Mouse (Mus musculus): ENCODE measurements around the gene Tmem108.

Gene Tmem108

DNA sequence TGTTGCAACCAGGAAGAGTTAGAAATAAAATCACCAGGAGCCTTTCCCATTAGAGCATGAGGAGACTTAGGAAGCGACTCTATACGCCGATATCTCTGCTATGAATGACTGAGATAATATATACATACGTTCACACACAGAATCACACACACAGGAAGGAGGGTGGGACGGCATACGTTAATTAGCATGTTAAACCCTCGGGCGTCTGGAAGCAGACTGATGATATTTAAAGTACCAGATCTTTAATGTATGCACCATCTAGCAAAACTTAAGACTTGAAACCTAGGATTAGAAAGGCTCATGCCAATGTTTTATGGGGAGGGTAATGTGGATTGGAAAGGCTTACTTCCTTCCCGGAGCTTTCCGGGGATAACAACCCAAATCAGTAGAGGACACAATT is 119.3 kb downstream of the Tmem108 start:
- ATAC-seq (ENCODE audit: insufficient number of reproducible peaks, low FRiP score, low TSS enrichment) = no peak

GRCm38 (mm10) chr9:103641340-103641739 is 120.3 kb downstream of the Tmem108 start:
- no peak for ATAC-seq (ENCODE audit: insufficient number of reproducible peaks, low FRiP score, low TSS enrichment)

DNA sequence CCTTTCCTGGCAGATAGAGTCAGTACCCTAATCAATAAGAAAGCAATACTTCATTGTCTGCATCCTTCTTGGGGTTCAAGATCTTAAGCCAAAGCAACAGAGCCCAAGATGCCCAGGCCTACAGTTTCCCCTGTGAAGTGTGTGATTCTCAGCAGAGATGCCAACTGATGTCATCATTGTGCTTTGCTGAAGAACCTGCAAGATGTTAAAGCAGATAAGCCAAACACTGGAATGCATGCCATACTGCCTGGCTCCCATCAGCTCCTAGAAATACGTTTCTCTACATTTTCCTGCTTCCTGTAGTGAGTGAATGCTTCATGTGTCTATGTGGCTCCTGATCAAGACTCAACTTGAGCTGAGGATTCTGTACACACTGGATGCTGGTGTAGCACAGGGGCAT is 122.2 kb downstream of the Tmem108 start:
- no peak for ATAC-seq (ENCODE audit: insufficient number of reproducible peaks, low FRiP score, low TSS enrichment)

- ATAC-seq (ENCODE audit: insufficient number of reproducible peaks, low FRiP score, low TSS enrichment) = no peak
These were observed 124.2 kb downstream of the Tmem108 start for GRCm38 (mm10) chr9:103637451-103637850.

DNA sequence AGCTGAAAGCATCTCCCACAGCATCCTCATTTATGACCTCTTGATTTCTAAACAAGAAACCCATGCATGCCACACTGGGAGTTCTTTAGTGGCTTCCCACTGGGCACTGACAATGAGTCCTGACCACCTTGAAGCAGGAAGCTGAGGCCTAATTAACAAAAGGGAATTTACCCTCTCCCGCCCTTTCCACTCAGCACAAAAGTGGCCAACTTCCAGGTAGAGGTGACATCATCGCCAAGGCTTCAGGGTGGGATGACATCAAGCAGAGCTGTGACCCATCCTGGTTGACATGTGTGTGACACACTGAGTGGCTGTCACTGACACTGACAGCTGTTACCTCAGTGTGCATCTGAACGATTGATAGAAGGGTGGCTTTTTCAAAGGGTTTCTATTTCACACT is 124.8 kb downstream of the Tmem108 start:
- no peak for ATAC-seq (ENCODE audit: insufficient number of reproducible peaks, low FRiP score, low TSS enrichment)

DNA sequence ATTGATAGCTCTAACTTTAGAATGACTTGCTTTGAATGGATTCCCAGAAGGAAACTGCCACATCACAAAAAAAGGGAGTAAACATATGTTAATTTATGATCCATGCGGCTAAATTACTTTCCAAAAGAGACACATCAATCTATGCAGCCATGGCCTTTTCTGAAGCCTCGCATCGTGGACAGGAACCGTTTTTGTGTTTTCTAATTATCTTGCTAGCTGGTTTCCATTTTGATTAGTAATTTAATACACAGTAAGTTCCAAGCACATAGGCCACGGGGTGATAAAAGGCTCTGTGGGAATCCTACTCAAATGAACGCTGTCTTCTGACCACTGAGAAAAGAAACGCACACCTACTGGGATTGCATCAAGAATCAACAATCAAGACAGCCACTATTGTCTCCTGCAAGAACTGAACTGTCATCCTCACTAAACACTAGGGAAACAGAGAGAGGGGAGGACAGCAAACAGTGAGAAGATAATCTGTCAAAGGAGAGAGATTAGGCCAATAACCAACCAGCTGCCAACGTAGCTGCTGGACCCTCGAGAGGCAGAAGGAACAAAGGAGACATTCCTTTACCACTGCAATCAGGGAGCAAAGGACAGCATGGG is 132.7 kb downstream of the Tmem108 start:
- ATAC-seq (ENCODE audit: insufficient number of reproducible peaks, low FRiP score, low TSS enrichment) = no peak

DNA sequence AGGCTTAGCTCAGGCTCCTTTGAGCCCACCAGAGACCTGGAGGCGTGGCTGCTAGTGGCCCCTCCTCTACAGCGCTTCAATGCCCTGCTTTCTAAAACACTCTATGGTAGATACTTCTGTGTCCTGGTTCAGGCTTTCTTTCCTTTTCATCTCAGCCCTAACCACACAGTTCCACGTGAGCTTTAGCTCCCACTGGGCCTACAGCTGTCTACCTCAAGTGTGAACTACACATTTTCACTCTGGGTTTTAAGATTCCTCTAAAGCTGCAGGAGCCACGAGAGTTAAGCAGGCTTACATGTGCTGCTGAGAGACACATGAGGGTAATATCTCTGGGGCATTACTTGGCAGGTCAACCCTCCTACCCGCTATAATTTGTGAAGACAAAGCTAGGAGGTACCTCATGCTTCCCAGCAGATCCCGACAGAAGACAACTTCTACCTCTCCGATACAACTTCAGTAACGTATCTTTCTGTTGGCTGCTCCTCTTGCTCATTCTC is 134.2 kb downstream of the Tmem108 start:
- ATAC-seq (ENCODE audit: insufficient number of reproducible peaks, low FRiP score, low TSS enrichment) = no peak

GRCm38 (mm10) chr9:103626156-103626555 is 135.5 kb downstream of the Tmem108 start:
- no peak for ATAC-seq (ENCODE audit: insufficient number of reproducible peaks, low FRiP score, low TSS enrichment)

DNA sequence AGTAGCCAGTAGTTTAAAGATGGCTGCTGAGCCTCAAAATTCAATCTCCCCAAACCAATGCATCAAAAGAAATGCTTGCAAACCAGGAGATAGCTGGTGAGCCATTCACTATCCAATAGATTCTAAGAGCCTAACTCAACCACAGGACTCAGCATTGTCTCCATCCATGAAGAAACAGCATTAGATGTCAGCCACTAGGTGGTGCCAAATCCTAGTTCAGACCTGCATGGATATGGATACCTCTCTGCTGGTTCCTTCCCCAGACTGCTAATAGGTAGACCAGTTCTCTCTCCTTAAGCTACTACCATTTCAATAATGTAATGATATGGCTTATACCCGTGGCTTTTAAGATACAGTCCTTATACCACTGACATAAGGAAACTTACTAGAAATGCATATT is 137.0 kb downstream of the Tmem108 start:
- ATAC-seq (ENCODE audit: insufficient number of reproducible peaks, low FRiP score, low TSS enrichment) = peak; percentile 79

GRCm38 (mm10) chr9:103623560-103624316 is 137.9 kb downstream of the Tmem108 start:
- no peak for ATAC-seq (ENCODE audit: insufficient number of reproducible peaks, low FRiP score, low TSS enrichment)

GRCm38 (mm10) chr9:103622988-103623387 is 138.6 kb downstream of the Tmem108 start:
- no peak; the same call in 1 of the 2 replicates for ATAC-seq (ENCODE audit: insufficient number of reproducible peaks, low FRiP score, low TSS enrichment)

- no peak for ATAC-seq (ENCODE audit: insufficient number of reproducible peaks, low FRiP score, low TSS enrichment)
These were observed 139.8 kb downstream of the Tmem108 start for GRCm38 (mm10) chr9:103621870-103622269.

- ATAC-seq (ENCODE audit: insufficient number of reproducible peaks, low FRiP score, low TSS enrichment) = no peak
These were observed 141.0 kb downstream of the Tmem108 start for GRCm38 (mm10) chr9:103620517-103621212.

DNA sequence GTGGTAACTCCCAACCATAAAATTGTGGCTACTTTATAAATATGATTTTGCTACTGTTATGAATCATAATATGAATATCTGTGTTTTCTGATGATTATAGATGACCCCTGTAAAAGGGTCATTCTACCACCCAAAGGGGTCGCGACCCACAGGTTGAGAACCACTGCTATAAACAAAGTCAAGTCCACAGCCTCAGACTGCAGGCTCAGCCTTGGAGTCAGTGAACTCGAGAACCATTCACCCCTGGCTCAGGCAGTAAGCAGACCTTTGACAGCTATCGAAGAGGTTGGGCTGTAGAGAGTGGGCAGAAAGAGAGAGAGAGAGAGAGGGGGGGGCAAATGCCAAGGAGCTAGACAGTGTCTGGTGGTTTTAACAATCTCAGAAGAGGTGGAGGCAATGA is 147.4 kb downstream of the Tmem108 start:
- no peak for ATAC-seq (ENCODE audit: insufficient number of reproducible peaks, low FRiP score, low TSS enrichment)

DNA sequence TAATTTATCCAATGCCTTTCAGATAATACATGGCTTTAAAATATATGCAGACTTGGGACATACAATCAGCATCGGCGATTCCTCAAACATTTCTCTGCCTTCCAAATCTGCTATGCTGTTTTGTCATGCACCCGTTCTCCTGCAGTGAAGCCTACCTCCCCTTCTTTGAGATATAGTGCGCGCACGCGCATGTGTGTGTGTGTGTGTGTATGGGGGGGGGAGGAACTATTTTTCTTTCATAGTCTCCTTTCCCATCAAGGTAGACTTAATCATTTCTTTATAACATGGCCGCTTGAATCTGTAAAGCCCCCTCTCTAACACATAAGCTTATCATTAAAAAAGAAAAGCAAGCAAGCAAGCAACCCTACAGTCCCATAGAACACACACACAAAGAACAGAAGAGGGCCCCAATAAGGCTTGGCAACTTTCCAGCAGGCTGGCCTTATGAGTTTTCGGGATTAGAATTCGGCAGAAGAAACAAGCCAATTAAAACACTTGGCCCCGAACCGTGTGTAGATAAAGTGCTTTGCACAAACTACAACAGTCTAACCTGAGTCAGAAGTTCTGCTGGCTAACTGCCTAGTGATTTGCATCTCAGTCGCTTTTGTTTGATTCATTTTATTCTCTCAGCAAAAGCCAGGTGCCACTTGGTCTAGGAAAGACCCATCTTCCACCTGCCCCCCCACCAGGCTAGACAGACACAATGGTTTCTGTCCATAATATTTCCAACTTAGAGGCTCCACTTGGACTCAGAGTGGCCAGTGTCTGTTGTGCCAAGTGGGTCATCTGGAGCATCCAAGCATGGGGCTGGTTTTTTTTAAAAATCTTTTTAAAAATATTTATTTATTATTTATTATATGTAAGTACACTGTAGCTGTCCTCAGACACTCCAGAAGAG is 153.2 kb downstream of the Tmem108 start:
- ATAC-seq (ENCODE audit: insufficient number of reproducible peaks, low FRiP score, low TSS enrichment) = no peak

DNA sequence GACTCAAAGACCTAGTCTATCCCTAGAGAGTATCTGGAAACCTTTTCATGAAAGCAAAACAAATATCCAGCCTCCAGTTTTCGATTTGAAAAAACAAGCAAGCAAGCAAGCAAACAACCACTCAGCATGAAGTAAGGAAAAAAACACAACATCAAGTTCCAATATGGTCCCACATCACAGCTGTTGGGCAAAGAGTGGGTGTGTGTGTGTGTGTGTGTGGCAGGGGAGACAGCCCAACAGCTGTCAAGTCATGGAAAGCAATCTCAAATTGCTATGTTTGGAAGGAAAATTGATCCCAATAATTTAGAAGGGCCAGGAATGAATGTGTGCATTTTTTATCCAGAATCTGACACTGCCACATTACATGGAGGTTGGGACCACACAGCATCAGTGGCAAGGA is 155.6 kb downstream of the Tmem108 start:
- ATAC-seq (ENCODE audit: insufficient number of reproducible peaks, low FRiP score, low TSS enrichment) = no peak

GRCm38 (mm10) chr9:103603792-103604191 is 157.8 kb downstream of the Tmem108 start:
- no peak for ATAC-seq (ENCODE audit: insufficient number of reproducible peaks, low FRiP score, low TSS enrichment)

GRCm38 (mm10) chr9:103601878-103602277 is 159.8 kb downstream of the Tmem108 start:
- ATAC-seq (ENCODE audit: insufficient number of reproducible peaks, low FRiP score, low TSS enrichment) = no peak

DNA sequence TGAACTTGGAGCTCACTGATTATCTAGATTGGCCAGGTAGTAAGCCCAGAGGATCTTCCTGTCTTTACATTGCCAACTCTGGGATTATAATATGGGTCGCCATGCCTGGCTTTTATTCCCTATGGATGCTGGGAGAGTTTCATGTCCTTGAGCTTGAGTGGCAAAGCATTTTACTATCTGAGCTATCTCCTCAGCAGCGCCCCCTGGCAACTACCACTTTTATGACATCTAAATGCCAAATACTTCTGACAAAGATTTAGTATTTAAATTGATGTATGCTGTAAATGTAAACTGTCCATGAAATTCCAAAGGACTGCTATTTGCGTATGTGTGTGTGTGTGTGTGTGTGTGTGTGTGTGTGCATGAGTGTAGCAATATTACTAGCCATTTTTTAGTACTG is 160.8 kb downstream of the Tmem108 start:
- no peak for ATAC-seq (ENCODE audit: insufficient number of reproducible peaks, low FRiP score, low TSS enrichment)

DNA sequence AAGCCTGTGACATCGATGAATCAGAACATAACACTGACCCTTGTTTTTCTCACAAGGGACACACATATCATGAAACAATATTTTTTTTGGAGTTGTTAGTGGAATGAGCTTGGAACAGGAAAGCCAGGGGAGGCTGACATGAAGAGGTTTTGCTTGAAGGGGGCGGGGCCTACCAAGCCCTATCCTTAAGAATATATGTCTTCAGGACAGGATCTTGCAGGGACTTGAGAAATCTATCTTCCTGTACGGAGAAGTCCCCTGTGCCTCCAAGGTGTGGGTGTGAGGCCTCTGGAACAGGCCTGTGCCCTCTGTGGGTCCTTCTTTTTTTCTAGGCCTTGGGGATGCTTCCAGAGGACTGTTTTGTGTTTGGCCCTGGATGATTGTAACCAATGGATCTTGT is 161.7 kb downstream of the Tmem108 start:
- no peak for ATAC-seq (ENCODE audit: insufficient number of reproducible peaks, low FRiP score, low TSS enrichment)

All from cerebellum, adult (tissue).